Mouse (Mus musculus): Measurements from ENCODE around the gene Hacl1. TPM values are rescaled to one million over a fixed set of nuclear protein-coding genes. Genes with fewer than 3 reads are reported as not detected.

The Hacl1 gene
- polyA plus RNA-seq, 1 experiment: 0.50 TPM

DNA sequence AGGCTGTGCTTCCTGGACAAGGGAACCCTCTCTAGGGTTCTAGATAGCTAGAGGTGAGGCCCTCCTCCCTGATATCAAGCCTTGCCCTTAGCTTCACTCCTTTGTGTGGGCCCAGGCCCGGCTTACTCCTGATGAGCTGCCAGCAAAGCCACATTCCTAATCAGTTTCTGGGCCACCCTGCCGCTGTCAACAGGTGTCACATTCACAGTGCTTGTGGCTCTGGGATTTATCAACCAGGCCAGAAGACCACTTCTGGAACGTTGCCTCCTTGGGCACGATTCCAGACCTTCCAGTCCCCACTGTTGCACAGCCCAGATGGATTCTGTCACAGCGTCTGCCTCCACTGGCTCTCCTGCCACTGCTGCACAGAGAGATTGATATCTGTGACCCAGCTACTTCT is 80.2 kb downstream of the Hacl1 start:
- Histone ChIP-seq H3K4me3 (replicated peaks) (no peak overlapping the region), H3K27me3 (ENCODE audit: control insufficient read depth) (peaks cover 14% of the 10 kb centered on the region), H3K4me1 (ENCODE audit: control insufficient read depth) (no peaks in the 10 kb centered on the region; the same call in 1 of the 2 replicates), H3K36me3 (ENCODE audit: control insufficient read depth) (no peaks in the 10 kb centered on the region), H3K9me3 (ENCODE audit: control insufficient read depth, low read length) (no peaks in the 10 kb centered on the region)
- TF ChIP-seq TAL1 (IDR thresholded peaks at IDR 0.05; ENCODE audit: low read length): no peak
- no peak for TF ChIP-seq GATA1 (IDR thresholded peaks at IDR 0.05; ENCODE audit: low read length)

DNA sequence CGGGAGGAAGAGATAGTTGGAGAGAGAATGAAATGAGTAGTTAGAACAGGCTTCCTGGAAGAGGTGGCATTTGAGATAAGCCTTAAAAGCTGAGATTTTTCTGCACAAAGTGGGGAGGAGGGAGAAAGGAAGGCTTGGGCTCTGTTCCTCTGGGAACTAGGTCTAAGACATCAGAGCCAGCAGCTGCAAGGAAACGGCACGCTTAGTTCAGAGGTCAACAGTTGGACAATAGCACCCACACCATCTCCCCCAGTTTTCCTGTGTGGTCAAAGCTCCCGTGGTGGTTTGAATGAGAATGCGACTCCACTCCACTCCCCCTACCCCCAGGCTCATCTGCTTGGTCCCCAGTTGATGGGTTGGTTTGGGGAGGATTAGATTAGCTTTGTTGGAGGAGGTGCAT is 81.9 kb downstream of the Hacl1 start:
- TF ChIP-seq GATA1 (IDR thresholded peaks at IDR 0.05; ENCODE audit: low read length) (no peak), TAL1 (IDR thresholded peaks at IDR 0.05; ENCODE audit: low read length) (no peak)
- Histone ChIP-seq H3K9me3 (ENCODE audit: control insufficient read depth, low read length) (no peaks in the 10 kb centered on the region), H3K4me3 (replicated peaks) (no peak overlapping the region), H3K4me1 (ENCODE audit: control insufficient read depth) (no peaks in the 10 kb centered on the region; the same call in 1 of the 2 replicates), H3K27me3 (ENCODE audit: control insufficient read depth) (peaks cover 14% of the 10 kb centered on the region), H3K36me3 (ENCODE audit: control insufficient read depth) (no peaks in the 10 kb centered on the region)

DNA sequence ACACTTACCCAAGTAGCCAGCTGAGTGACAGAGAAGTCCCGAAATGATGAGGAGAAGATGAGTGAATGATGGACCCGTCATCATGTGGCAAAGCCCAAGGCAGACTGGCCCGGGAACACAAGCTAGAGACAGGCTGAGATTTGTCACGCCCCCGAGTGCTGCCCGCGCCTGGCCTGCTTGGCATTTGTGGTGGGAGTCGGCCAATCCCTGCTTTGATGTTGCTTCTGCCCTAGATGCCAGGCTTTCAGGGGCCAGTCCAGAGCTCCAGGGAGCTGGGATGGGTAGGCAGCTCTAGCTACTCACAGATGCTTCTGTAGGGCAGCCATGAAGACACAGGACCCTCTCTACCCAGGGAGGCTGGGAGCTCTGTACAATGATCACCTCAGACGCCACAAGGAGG is 83.3 kb downstream of the Hacl1 start:
- Histone ChIP-seq H3K9me3 (ENCODE audit: control insufficient read depth, low read length) (no peaks in the 10 kb centered on the region), H3K36me3 (ENCODE audit: control insufficient read depth) (no peaks in the 10 kb centered on the region), H3K4me3 (replicated peaks) (no peak overlapping the region), H3K27me3 (ENCODE audit: control insufficient read depth) (peaks cover 14% of the 10 kb centered on the region), H3K4me1 (ENCODE audit: control insufficient read depth) (no peaks in the 10 kb centered on the region; the same call in 1 of the 2 replicates)
- TF ChIP-seq GATA1 (IDR thresholded peaks at IDR 0.05; ENCODE audit: low read length) (no peak), TAL1 (IDR thresholded peaks at IDR 0.05; ENCODE audit: low read length) (no peak)

DNA sequence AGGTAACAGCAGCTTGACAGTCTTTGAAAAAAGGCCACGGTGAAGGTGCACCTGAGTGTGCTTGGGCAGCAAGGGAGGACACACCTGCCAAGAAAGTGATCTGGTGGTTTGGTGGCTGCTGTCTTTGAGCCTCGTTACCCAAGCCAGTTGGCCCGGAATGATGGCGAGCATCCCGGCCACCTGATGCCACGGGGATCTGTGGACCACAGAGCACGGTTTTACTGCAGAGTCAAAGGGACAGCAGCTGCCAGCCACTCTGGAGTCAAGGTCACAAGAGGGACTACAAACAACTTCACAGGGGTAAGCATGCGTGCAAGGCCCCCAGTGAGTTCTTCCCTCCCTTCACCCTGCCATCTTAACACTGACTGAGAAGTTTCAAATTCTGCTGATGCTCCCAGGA is 83.8 kb downstream of the Hacl1 start:
- Histone ChIP-seq H3K9me3 (ENCODE audit: control insufficient read depth, low read length) (no peaks in the 10 kb centered on the region), H3K27me3 (ENCODE audit: control insufficient read depth) (peaks cover 14% of the 10 kb centered on the region), H3K4me3 (replicated peaks) (no peak overlapping the region), H3K36me3 (ENCODE audit: control insufficient read depth) (no peaks in the 10 kb centered on the region), H3K4me1 (ENCODE audit: control insufficient read depth) (no peaks in the 10 kb centered on the region; the same call in 1 of the 2 replicates)
- no peak for TF ChIP-seq GATA1 (IDR thresholded peaks at IDR 0.05; ENCODE audit: low read length)
- TF ChIP-seq TAL1 (IDR thresholded peaks at IDR 0.05; ENCODE audit: low read length): no peak

DNA sequence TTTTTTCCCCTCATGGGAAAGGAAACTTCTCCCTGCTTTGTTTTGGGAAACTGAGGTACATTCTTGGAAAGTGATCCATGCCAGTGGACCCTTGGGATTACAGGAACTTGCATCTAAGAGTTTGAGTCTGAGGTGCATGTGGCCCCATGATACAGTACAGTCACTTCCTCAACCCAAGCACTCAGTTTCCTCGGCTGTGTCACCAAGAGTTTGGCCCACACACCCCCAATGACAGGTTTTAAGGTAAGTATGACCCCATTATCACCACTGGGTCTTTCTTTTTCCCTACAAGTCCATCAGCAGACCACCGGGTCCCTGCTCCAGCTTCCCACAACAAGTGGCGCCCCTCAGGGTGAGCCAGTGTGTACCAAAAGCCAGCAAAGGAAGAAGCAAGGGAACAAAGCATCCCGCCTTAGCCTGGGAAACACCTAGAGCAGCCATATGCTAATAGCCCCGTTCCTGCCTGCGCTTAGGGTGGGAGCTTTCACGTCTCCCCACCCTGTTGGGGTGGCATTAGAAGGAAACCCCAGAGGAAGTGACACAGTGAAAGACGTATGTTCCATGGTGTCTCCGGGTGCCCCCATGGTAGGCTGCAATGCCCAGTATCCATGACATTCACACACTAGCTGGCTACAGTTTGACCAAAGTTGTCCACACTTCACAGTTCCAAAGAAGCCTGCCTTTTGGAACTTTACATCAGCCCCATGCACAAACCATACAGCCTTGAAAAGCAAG is 84.4 kb downstream of the Hacl1 start:
- TF ChIP-seq GATA1 (IDR thresholded peaks at IDR 0.05; ENCODE audit: low read length): no peak
- TF ChIP-seq TAL1 (IDR thresholded peaks at IDR 0.05; ENCODE audit: low read length): no peak
- Histone ChIP-seq H3K4me1 (ENCODE audit: control insufficient read depth) (no peaks in the 10 kb centered on the region; the same call in 1 of the 2 replicates), H3K27me3 (ENCODE audit: control insufficient read depth) (peaks cover 14% of the 10 kb centered on the region), H3K9me3 (ENCODE audit: control insufficient read depth, low read length) (no peaks in the 10 kb centered on the region), H3K36me3 (ENCODE audit: control insufficient read depth) (no peaks in the 10 kb centered on the region), H3K4me3 (replicated peaks) (no peak overlapping the region)

DNA sequence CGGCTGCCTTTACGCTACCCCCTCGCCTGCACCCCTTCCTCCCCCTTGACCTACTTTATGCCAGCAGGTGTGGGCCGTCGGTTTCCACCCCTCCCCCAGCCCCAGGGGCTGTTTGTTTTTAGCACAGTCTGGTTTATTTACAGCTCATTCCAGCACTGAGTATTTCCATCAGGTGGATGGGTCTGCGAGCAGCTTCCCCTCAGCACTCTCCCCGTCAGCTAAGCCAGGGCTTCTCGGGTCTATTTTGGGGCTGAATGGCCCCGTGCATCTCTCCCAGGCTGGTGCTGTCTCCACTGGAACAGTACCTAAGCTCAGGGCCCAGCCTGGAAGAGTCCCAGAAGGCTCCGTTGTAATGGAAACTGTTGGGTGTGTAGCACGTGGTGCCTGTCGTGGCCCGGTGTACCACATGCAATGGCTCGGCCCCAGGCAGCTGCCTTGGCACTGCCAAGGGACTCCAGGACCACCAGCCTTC is 85.1 kb downstream of the Hacl1 start:
- Histone ChIP-seq H3K4me1 (ENCODE audit: control insufficient read depth) (no peaks in the 10 kb centered on the region; the same call in 1 of the 2 replicates), H3K4me3 (replicated peaks) (no peak overlapping the region), H3K9me3 (ENCODE audit: control insufficient read depth, low read length) (no peaks in the 10 kb centered on the region), H3K27me3 (ENCODE audit: control insufficient read depth) (peaks cover 14% of the 10 kb centered on the region), H3K36me3 (ENCODE audit: control insufficient read depth) (no peaks in the 10 kb centered on the region)
- no peak for TF ChIP-seq GATA1 (IDR thresholded peaks at IDR 0.05; ENCODE audit: low read length)
- TF ChIP-seq TAL1 (IDR thresholded peaks at IDR 0.05; ENCODE audit: low read length): no peak

DNA sequence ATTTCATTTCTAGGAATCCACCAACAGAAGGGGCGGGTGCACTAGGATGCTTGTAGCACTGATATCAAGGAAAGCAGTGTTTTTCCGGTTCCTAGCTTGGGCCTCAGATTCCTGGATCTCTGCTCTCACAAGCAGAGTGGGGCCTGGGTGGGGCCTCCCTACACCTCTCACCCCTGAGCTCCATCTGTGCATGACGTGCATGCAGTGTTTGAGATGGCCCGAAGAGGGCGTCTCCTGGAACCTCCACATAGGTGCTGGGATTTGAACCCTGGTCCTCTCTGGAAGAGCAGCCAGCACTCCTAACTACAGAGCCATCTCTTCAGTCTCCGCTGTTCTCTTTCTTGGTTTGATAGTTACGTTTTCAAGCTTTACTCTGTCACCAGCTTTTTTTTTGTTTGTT is 86.1 kb downstream of the Hacl1 start:
- TF ChIP-seq GATA1 (IDR thresholded peaks at IDR 0.05; ENCODE audit: low read length): no peak
- no peak for TF ChIP-seq TAL1 (IDR thresholded peaks at IDR 0.05; ENCODE audit: low read length)
- Histone ChIP-seq H3K4me3 (replicated peaks) (no peak overlapping the region), H3K9me3 (ENCODE audit: control insufficient read depth, low read length) (no peaks in the 10 kb centered on the region), H3K36me3 (ENCODE audit: control insufficient read depth) (no peaks in the 10 kb centered on the region), H3K27me3 (ENCODE audit: control insufficient read depth) (peaks cover 14% of the 10 kb centered on the region), H3K4me1 (ENCODE audit: control insufficient read depth) (no peaks in the 10 kb centered on the region)

Other genes starting within 250 kb of the Hacl1 start
- 0.04 and 0.12 TPM in 2 replicates for gene Sh3bp5, start 205.2 kb downstream of the Hacl1 start, polyA plus RNA-seq (2012)
- gene Eaf1, start 146.9 kb downstream of the Hacl1 start, polyA plus RNA-seq (2012): 18.0 and 27.2 TPM in 2 replicates
- gene Mettl6, start 146.2 kb downstream of the Hacl1 start, polyA plus RNA-seq (2012): 0.26 and 0.28 TPM in 2 replicates
- not detected in 2 replicates for gene Colq, start 49.9 kb downstream of the Hacl1 start, polyA plus RNA-seq (2012)
- gene Gm49387, start 408 bp downstream of the Hacl1 start, polyA plus RNA-seq (2012): not detected in 2 replicates
- gene Btd, start 258 bp downstream of the Hacl1 start, polyA plus RNA-seq (2012): 0.26 and 0.30 TPM in 2 replicates
- gene Ankrd28, start 189.4 kb upstream of the Hacl1 start, polyA plus RNA-seq (2012): 0.02 and 0.04 TPM in 2 replicates